Mouse (Mus musculus): ENCODE data around the gene Erbin.

The Erbin gene

DNA sequence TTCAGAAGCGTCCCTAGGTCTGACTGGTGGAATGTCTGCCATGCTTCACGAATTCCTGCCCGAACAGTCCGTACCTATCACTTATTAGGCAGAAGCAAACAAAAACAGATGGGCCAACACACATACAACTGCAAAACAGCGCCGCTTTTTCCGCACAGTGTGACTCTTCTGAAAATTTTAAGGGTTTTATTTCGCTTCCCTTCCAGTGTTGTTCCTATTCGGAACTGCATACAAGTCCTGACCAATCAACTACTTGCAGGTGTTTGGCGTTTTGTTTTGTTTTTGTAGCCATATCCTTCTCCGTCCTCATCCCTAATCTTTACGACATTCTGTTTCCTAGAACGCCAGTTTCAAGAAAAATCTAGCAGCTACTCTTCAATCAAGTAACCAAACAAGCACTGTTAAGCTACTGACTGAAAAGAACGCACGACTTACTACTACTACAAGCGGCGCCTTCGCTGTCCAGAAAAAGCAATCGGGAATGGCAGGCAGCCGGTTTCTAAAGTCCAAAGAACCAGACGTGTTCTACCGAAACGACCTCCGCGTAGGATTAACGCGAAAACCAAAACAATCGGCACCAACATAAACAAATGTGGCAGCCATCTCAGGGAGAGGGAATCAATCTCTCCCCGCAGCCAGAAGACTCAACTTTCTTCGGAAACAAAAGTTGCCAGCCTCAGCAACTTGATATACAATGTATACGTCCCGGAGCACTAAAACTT, 919 bp downstream of the Erbin start:
- in situ Hi-C loops (cut with MboI; ENCODE audit: low pct_unique_long_range_greater_than_20kb in 1 of 2, low sequenced_read_pairs in 2 of 2, unreplicated experiment in 1 of 2), result no loop called here

DNA sequence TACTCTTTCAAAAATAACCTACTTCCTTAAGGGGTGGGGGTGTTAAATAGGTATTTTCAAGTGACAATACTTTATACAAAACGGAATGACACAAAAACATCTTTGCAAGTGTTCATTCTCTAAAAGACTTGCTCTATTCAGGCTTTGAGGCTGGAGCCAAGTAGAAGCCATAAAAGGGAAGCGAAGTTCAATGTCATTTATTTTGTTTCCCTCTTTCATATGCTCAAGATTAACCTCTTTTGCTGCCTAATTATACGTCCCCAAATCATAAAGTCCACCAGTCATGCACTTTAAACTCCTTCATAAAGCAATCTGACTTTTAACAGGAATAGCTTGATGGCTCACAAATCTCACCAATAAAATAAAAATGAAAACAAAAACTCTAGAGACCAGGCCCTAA, 1.9 kb downstream of the Erbin start:
- in situ Hi-C loops (cut with MboI; ENCODE audit: low pct_unique_long_range_greater_than_20kb in 1 of 2, low sequenced_read_pairs in 2 of 2, unreplicated experiment in 1 of 2), result no loop called here

DNA sequence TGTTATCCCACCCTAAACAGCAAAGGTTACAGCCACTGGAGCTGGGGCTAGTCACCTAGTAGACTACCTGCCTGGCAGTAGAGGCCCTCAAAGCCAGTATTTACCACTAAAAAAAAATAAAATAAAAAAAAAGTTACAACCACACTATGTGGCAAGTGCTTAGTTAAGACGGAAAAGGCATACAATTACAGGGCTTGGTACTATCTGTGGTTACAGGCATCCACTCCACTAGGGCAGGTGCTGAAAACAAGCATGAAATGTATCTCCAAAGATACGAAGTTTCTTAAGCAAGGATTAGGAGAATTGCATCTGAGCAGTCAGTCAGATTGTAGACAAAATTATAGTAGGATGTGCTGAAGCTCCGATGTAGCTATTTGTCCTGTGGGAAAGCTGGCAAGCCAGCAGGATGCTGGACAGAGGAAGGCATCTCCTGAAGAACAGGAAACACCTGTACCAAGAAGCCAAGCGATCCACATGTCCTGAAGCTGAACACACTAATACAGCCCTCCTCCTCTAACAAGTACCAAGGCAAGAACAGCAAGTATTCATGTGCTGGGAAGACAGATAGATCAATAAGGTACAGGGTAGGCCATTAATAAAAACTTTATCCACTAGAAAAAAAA, 6.1 kb downstream of the Erbin start:
- in situ Hi-C loops (cut with MboI; ENCODE audit: low pct_unique_long_range_greater_than_20kb in 1 of 2, low sequenced_read_pairs in 2 of 2, unreplicated experiment in 1 of 2), result no loop called here

DNA sequence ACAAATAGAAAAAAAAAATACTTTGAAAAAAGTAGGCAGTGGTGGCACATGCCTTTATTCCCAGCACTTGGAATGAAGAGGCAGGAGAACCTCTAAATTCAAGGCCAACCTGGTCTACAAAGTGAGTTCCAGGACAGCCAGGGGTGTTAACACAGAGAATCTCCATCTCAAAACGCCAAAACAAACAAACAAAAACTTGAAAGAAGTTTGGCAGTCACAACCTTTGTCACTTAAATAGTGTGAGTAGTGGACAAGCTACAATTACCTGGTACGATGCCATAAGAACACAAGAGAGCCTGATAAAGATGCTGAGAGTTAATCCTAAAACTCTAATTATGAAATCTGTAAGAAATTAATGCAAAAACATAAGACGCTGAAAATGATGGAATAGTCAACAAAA, 8.0 kb downstream of the Erbin start:
- in situ Hi-C loops (cut with MboI; ENCODE audit: low pct_unique_long_range_greater_than_20kb in 1 of 2, low sequenced_read_pairs in 2 of 2, unreplicated experiment in 1 of 2), result no loop called here

DNA sequence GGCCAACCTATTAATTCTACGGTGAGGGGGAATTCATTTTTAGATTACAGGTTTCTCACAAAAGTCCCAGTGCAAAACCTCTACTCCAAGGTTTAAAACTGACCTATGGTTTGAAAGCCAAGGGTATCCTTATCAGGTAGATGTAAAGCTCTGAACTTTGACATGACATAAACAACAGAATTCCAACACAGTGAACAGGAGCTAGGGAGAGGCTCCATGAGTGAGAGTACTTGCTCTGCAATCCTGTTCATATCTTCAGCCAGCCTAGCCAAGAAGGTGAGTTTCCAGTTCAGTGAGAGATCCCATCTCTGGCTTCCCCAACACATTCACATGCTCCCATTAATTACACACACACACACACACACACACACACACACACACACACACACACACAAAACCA, 9.7 kb downstream of the Erbin start:
- in situ Hi-C loops (cut with MboI; ENCODE audit: low pct_unique_long_range_greater_than_20kb in 1 of 2, low sequenced_read_pairs in 2 of 2, unreplicated experiment in 1 of 2), result no loop called here

DNA sequence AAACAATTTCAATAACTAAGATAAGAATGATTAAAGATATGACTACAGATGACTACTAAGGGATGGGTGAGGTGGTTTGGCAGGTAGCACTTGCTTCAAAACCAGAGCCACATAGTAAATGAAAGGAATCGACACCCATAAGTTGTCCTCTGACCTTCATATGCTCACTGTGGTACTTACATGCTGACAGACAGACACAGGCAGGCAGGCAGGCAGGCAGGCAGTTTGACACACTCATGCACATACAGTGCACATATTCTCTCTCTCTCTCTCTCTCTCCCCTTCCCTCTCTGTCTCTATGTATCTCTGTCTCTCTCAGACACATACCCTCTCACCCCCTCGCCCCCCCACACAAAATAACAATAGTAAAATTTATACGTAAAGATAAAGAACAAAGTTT, 10.4 kb downstream of the Erbin start:
- in situ Hi-C loops (cut with MboI; ENCODE audit: low pct_unique_long_range_greater_than_20kb in 1 of 2, low sequenced_read_pairs in 2 of 2, unreplicated experiment in 1 of 2), result no loop called here

DNA sequence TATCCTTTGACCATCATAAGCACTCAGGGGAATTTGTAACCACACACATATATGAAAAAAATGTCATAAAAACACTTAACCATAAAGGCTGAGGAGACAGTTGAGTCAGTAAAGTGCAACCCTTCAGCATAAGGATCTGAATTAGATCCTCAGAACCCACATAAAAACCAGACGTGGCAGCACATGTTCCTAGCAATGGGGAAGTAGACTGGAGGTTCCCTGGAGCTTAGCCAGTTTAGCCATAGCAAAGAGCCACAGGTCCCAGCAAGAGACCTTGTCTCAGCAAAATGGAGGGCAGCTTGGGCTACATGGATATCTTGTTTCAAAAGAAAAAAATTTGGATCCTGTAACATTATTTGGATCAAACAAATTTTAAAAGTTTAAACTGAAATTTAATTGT, 20.3 kb downstream of the Erbin start:
- in situ Hi-C loops (cut with MboI; ENCODE audit: low pct_unique_long_range_greater_than_20kb in 1 of 2, low sequenced_read_pairs in 2 of 2, unreplicated experiment in 1 of 2), result no loop called here

DNA sequence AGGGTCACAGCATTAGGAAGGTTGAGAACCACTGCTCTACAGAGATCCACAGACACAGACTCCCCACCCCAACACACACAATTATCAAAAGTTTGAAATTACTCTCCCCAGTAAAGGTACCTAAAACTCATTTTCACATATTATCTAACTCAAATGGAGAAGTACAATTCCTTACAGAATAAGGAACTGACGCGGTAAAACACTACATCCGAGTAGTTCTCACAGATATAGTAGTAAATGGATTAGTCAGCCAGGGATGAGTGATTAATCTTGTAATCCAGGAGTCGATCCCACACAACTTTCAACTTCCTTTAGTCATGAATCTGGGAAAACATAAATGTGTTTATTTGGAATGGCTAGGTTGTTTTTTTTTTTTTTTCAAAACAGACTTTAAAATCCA, 22.7 kb downstream of the Erbin start:
- in situ Hi-C loops (cut with MboI; ENCODE audit: low pct_unique_long_range_greater_than_20kb in 1 of 2, low sequenced_read_pairs in 2 of 2, unreplicated experiment in 1 of 2), result no loop called here

DNA sequence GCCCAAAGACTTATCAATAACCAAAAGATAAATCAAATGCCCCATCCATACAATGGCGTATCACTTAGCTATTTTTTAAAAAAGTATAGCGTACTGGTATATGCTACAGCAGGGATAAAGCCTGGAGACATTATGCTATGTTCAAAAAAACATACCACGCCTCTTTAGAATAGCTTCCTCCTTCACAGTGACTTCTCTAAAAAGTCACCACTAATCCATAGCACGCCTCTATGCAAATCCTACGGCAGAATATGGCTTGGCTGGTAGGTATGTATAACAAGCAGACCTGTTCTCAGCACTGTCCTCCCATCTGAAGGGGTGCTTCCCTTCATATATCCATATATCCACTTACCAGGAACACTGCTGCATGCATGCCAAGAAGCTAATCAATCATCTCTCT, 27.2 kb downstream of the Erbin start:
- in situ Hi-C loops (cut with MboI; ENCODE audit: low pct_unique_long_range_greater_than_20kb in 1 of 2, low sequenced_read_pairs in 2 of 2, unreplicated experiment in 1 of 2), result no loop called here

DNA sequence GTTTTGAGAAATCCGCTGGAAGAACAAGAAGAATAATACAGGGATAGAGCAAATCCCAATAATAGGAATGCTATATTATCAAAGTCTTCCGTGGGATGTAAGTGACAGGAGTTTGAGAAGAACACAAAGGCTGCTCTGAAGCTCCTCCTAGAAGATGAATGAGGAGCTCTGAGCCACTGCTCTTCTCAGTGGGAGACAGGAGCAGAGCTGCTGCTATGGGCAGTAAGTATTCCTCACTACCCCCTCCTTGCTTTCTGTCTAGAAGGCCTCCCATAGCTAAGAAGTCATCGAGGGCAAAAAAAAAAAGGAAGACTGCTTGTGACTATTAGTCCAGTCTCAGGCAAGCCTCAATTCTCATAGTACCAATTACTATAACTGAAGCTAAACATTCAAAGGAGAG, 30.3 kb downstream of the Erbin start:
- in situ Hi-C loops (cut with MboI; ENCODE audit: low pct_unique_long_range_greater_than_20kb in 1 of 2, low sequenced_read_pairs in 2 of 2, unreplicated experiment in 1 of 2), result no loop called here

DNA sequence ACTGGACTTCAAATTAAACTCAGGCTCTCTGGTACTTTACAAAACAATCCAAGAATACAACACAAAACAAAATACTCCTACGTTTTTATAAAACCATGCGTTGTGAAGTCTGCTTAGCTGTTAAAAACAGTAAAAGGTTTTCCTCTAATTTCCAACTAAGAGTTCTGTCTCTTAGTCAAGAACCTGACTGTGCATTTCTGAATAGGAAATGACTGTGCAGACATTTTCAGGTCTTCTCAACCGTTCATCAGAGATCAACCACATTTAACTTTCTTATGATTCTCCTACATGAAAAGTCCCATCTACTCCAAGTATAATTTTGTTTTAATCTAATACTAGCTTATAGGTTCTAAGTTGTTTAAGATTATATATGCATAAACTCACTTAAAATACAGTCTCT, 33.8 kb downstream of the Erbin start:
- in situ Hi-C loops (cut with MboI; ENCODE audit: low pct_unique_long_range_greater_than_20kb in 1 of 2, low sequenced_read_pairs in 2 of 2, unreplicated experiment in 1 of 2), result no loop called here

DNA sequence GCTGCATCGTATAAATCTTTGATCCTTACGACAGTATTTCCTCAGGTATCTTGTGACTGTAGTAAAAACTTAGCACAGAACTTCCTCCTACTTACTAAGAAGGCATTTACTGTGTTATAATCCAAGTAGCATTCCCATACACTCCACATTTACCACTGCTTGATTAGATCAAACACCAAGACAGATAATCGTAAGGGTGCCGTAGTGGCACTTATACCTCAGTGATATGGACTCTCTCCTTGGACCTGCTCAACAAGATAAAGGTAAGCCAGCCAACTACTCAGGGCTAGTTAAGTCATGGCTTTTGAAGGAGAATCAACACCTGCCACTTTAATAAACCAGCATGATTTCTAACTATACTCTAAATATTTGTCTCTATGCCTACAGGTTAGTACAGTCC, 39.1 kb downstream of the Erbin start:
- in situ Hi-C loops (cut with MboI; ENCODE audit: low pct_unique_long_range_greater_than_20kb in 1 of 2, low sequenced_read_pairs in 2 of 2, unreplicated experiment in 1 of 2), result no loop called here

DNA sequence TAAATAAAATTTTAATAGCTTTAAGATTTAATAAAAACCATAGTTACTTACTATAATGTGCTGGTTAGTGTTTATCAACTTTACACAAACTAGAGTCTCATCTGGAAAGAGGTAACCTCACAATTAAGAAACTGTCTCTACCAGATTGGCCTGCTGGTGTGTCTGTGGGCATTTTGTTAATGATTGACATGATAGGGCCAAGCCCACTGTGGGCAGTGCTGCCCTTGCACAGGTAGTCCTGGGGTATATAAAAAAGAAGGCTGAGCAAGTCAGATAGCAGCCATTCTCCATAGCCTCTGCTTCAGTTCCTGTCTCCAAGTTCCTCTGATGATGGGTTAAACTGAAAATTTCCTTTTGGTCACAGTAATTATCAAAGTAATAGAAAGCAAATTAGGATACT, 43.6 kb downstream of the Erbin start:
- in situ Hi-C loops (cut with MboI; ENCODE audit: low pct_unique_long_range_greater_than_20kb in 1 of 2, low sequenced_read_pairs in 2 of 2, unreplicated experiment in 1 of 2), result no loop called here

DNA sequence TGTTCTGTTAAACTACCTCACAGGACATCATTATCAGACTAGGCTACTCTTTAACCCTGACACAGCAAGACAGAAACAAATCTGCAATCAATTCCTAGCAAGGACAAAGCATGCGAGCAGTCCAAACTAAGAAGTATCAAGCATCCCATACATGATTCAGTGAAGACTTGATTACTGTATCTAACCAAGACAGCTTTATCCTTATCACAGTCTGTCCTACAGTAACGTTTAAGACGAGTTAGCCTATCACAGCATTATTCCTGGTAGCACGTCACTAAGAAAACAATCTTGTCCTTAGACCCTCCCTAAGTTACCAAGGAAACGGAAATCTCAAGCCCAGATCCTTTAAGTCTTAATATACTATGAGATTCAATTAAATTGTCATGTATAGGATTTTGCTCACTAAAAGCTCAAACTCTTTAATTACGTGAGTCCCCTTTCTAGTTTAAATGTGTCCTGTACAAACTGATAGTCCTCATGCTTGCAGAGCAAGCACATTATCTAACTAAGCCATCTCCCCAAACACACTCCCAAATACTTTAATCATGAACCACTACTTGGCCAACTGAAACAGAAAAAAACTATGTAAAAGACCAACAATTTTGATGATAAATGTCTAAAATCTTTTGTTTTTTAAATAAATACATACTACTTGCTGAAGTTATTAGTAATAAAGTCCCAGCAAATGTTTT, 44.3 kb downstream of the Erbin start:
- in situ Hi-C loops (cut with MboI; ENCODE audit: low pct_unique_long_range_greater_than_20kb in 1 of 2, low sequenced_read_pairs in 2 of 2, unreplicated experiment in 1 of 2), result no loop called here

DNA sequence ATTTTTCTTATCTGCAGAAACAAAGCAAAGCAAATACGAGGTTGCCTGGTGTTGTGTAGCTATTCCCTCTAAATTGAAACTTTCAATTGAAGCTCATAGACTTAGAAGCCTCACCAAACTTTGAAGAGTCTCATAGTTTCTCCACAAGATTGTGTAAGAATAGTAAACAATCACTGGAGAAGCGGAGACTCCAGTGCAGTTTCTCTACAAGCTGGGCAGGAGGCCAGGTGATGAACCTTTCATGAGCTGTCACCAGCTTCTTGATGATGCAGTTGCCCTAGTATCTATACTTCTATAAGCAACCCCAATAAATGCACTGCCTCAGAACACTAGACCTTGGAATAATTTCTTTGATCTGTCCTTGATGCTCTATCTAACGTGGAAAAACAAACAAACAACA, 49.5 kb downstream of the Erbin start:
- in situ Hi-C loops (cut with MboI; ENCODE audit: low pct_unique_long_range_greater_than_20kb in 1 of 2, low sequenced_read_pairs in 2 of 2, unreplicated experiment in 1 of 2), result no loop called here

DNA sequence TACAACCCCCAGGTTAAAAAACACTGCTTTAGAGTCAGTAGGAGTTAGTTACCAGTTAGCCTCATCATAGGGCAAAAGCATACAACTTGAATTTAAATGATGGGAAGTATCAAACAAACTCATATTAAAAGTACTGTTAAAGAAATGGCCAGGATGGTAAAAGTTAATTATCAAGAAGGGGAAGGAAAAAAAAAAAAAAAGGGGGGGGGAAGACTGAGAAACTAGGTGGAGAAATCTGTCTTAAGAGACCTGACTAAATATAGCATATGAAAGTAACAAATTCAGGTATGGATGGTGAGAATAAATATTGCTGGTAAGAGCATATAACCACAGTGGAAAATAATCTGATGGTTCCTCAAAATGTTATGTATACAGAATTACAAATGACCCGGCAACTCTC, 50.2 kb downstream of the Erbin start:
- in situ Hi-C loops (cut with MboI; ENCODE audit: low pct_unique_long_range_greater_than_20kb in 1 of 2, low sequenced_read_pairs in 2 of 2, unreplicated experiment in 1 of 2), result no loop called here

DNA sequence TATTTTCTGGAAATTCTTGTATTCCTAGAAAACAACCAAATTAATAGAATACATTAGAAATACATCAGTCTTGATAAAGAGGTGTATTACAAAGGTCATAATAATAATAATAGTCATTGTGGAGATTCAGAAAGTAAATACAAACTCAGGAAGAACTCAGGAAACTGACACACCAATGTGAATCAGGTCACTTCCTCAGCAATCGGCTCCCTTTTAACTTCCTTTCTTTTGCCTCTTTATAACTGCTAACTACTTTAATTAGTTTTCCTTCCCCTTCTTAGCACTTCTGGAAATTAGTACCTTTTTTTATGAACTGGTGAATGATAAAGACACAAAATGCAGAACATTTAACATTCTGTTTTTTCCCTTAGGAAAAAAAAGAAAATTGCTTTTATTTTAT, 51.4 kb downstream of the Erbin start:
- in situ Hi-C loops (cut with MboI; ENCODE audit: low pct_unique_long_range_greater_than_20kb in 1 of 2, low sequenced_read_pairs in 2 of 2, unreplicated experiment in 1 of 2), result no loop called here

DNA sequence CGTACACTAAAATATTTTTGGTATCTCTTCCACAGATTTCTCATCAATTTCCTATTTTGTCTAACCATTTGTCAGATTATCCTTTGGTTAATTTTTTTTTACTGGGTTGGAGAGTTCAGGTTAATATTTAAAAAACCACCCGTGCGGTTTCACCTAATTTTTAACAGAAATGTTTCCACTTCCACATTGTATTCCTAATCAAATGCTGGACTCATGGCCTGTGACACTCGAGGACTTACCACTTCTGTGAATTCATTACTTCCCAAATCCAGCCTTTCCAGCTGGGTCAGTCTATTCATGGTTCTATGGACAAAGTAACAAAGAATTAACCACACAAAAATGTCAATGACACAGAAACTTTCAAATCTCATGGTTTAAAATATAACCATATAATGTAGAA, 58.3 kb downstream of the Erbin start:
- in situ Hi-C loops (cut with MboI; ENCODE audit: low pct_unique_long_range_greater_than_20kb in 1 of 2, low sequenced_read_pairs in 2 of 2, unreplicated experiment in 1 of 2), result no loop called here

DNA sequence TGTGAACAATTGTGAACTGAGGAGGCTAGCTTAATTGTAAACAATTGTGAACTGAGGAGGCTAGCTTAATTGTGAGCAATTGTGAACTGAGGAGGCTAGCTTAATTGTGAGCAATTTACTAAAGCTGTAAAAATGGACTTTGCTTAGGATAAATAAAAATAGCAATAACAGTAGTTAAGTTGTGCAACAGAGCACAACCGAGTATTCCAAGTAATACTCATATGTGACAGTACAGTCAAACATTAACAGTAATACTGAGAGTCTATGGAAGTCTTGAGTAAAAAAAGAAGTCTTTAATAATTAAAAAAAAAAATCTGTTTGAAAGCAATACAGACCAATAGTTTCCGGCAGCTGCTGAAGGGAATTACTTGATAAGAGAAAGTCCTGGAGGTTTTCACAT, 61.3 kb downstream of the Erbin start:
- in situ Hi-C loops (cut with MboI; ENCODE audit: low pct_unique_long_range_greater_than_20kb in 1 of 2, low sequenced_read_pairs in 2 of 2, unreplicated experiment in 1 of 2), result no loop called here

DNA sequence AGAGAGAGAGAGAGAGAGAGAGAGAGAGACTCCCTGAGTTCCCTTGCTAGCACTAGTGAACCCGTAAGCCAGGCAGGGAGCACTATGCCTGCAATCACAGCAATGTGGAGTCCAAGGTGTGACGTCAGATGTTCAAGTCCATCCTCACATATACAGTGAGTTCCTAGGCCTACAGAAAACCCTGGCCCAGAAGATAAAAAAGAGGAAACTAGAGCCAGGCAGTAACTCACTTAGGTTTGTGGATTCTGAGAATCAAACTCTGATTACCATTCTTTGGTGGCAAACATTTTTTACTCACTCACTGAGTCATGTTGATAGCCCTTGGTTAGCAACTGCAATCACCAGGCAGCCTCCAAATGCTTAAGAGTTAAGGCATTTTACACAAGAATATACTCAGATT, 72.7 kb downstream of the Erbin start:
- in situ Hi-C loops (cut with MboI; ENCODE audit: low pct_unique_long_range_greater_than_20kb in 1 of 2, low sequenced_read_pairs in 2 of 2, unreplicated experiment in 1 of 2), result no loop called here
